Mouse (Mus musculus) right cerebral cortex, postnatal 14 days (tissue): ENCODE data around the gene Tnxb.

Experiments
- DNase-seq: peaks from one replicate; pipeline ENCODE4 v3.0.0; 2022

Tnxb gene

GRCm38 (mm10) chr17:34644608-34645007, 25.7 kb upstream of the Tnxb start, which contains the start of gene Fkbpl:
TSS of gene Fkbpl (plus strand) at chr17:34644764.
- DNase-seq: peak; percentile 92

- DNase-seq: no peak
Observed at GRCm38 (mm10) chr17:34645256-34645829, 25.0 kb upstream of the Tnxb start.

GRCm38 (mm10) chr17:34645831-34646511, 24.4 kb upstream of the Tnxb start:
- DNase-seq: no peak

GRCm38 (mm10) chr17:34646906-34647787, 23.2 kb upstream of the Tnxb start, which contains the start of gene Atf6b:
TSS of gene Atf6b (plus strand) at chr17:34647146.
- DNase-seq: peak; percentile 94

- DNase-seq: no peak
Observed at GRCm38 (mm10) chr17:34648141-34648890, 22.0 kb upstream of the Tnxb start.

GRCm38 (mm10) chr17:34649106-34649864, 21.1 kb upstream of the Tnxb start:
- no peak for DNase-seq

- no peak for DNase-seq
Observed at GRCm38 (mm10) chr17:34650781-34651180, 19.6 kb upstream of the Tnxb start.

- DNase-seq: peak; percentile 44
Observed at GRCm38 (mm10) chr17:34651507-34652221, 18.7 kb upstream of the Tnxb start.

GRCm38 (mm10) chr17:34652546-34652945, 17.8 kb upstream of the Tnxb start:
- DNase-seq: no peak

GRCm38 (mm10) chr17:34652985-34653384, 17.4 kb upstream of the Tnxb start:
- DNase-seq: no peak

- peak; percentile 68 for DNase-seq
Observed at GRCm38 (mm10) chr17:34653746-34654285, 16.5 kb upstream of the Tnxb start.

- DNase-seq: peak; percentile 35
Observed at GRCm38 (mm10) chr17:34654392-34654791, 15.9 kb upstream of the Tnxb start.

- DNase-seq: no peak
Observed at GRCm38 (mm10) chr17:34655160-34655559, 15.2 kb upstream of the Tnxb start.

GRCm38 (mm10) chr17:34655581-34655991, 14.7 kb upstream of the Tnxb start:
- peak; percentile 59 for DNase-seq

GRCm38 (mm10) chr17:34656666-34657065, 13.7 kb upstream of the Tnxb start:
- no peak for DNase-seq

- no peak for DNase-seq
Observed at GRCm38 (mm10) chr17:34657271-34657670, 13.1 kb upstream of the Tnxb start.

- DNase-seq: no peak
Observed at GRCm38 (mm10) chr17:34658145-34658544, 12.2 kb upstream of the Tnxb start.

GRCm38 (mm10) chr17:34658591-34658990, 11.7 kb upstream of the Tnxb start:
- DNase-seq: no peak

GRCm38 (mm10) chr17:34659181-34659896, 11.0 kb upstream of the Tnxb start:
- no peak for DNase-seq

- DNase-seq: no peak
Observed at GRCm38 (mm10) chr17:34659897-34660214, 10.5 kb upstream of the Tnxb start.
